Mouse (Mus musculus): ENCODE data around the gene Jag2. TPM values are rescaled to one million over a fixed set of nuclear protein-coding genes. Genes with fewer than 3 reads are reported as not detected.

The Jag2 gene
- polyA plus RNA-seq, 1 experiment from 2014 or later: 5.9 TPM

- no peak for DNase-seq (ENCODE audit: low spot score)
- Histone ChIP-seq H3K27ac (ENCODE audit: low read depth, low read length) (no peak overlapping the region), H3K27me3 (ENCODE audit: control insufficient read depth, insufficient read depth, low read length) (no peaks in the 10 kb centered on the region), H3K4me2 (ENCODE audit: low read depth) (no peak overlapping the region), H3K4me3 (ENCODE audit: low read depth, low read length) (no peak overlapping the region), H3K36me3 (ENCODE audit: control insufficient read depth, insufficient read depth, low read length) (peaks cover 48% of the 10 kb centered on the region), H3K9me3 (ENCODE audit: control insufficient read depth, low read length) (no peaks in the 10 kb centered on the region), H3K9ac (ENCODE audit: low read length) (no peak overlapping the region), H3K4me1 (ENCODE audit: control insufficient read depth, insufficient read depth, low read length) (no peaks in the 10 kb centered on the region)
- no peak for ATAC-seq (ENCODE audit: insufficient read depth, low FRiP score, low TSS enrichment)
- WGBS: 89% methylated on average over 7 of the region's 7 CpGs
These were observed 31.9 kb upstream of the Jag2 start for GRCm38 (mm10) chr12:112961428-112961827.

- H3K4me2 ChIP-seq (ENCODE audit: low read depth): no peak overlapping the region
- 92% methylated on average over 8 of the region's 8 CpGs for WGBS
- no peaks in the 10 kb centered on the region for H3K4me1 ChIP-seq (ENCODE audit: control insufficient read depth, insufficient read depth, low read length)
- no peak overlapping the region for H3K9ac ChIP-seq (ENCODE audit: low read length)
- H3K36me3 ChIP-seq (ENCODE audit: control insufficient read depth, insufficient read depth, low read length): peaks cover 38% of the 10 kb centered on the region
- no peaks in the 10 kb centered on the region for H3K27me3 ChIP-seq (ENCODE audit: control insufficient read depth, insufficient read depth, low read length)
- DNase-seq (ENCODE audit: low spot score) (no peak), ATAC-seq (ENCODE audit: insufficient read depth, low FRiP score, low TSS enrichment) (no peak)
- no peak overlapping the region for H3K27ac ChIP-seq (ENCODE audit: low read depth, low read length)
- H3K9me3 ChIP-seq (ENCODE audit: control insufficient read depth, low read length): no peaks in the 10 kb centered on the region
- no peak overlapping the region for H3K4me3 ChIP-seq (ENCODE audit: low read depth, low read length)
These were observed 29.8 kb upstream of the Jag2 start for GRCm38 (mm10) chr12:112959421-112959820.

GRCm38 (mm10) chr12:112958303-112958702 is 28.7 kb upstream of the Jag2 start:
- no peaks in the 10 kb centered on the region for H3K4me1 ChIP-seq (ENCODE audit: control insufficient read depth, insufficient read depth, low read length)
- H3K9ac ChIP-seq (ENCODE audit: low read length): no peak overlapping the region
- peaks cover 31% of the 10 kb centered on the region for H3K36me3 ChIP-seq (ENCODE audit: control insufficient read depth, insufficient read depth, low read length)
- 35% methylated on average over 4 of the region's 4 CpGs for WGBS
- H3K27ac ChIP-seq (ENCODE audit: low read depth, low read length): no peak overlapping the region
- H3K9me3 ChIP-seq (ENCODE audit: control insufficient read depth, low read length): no peaks in the 10 kb centered on the region
- DNase-seq (ENCODE audit: low spot score) (no peak), ATAC-seq (ENCODE audit: insufficient read depth, low FRiP score, low TSS enrichment) (0 out of 2 replicates have a peak, but pooled peaks have one; percentile 36)
- no peak overlapping the region for H3K4me2 ChIP-seq (ENCODE audit: low read depth)
- H3K27me3 ChIP-seq (ENCODE audit: control insufficient read depth, insufficient read depth, low read length): no peaks in the 10 kb centered on the region
- no peak overlapping the region for H3K4me3 ChIP-seq (ENCODE audit: low read depth, low read length)

- Histone ChIP-seq H3K9me3 (ENCODE audit: control insufficient read depth, low read length) (no peaks in the 10 kb centered on the region), H3K9ac (ENCODE audit: low read length) (no peak overlapping the region), H3K27ac (ENCODE audit: low read depth, low read length) (no peak overlapping the region), H3K36me3 (ENCODE audit: control insufficient read depth, insufficient read depth, low read length) (peaks cover 11% of the 10 kb centered on the region), H3K27me3 (ENCODE audit: control insufficient read depth, insufficient read depth, low read length) (no peaks in the 10 kb centered on the region), H3K4me3 (ENCODE audit: low read depth, low read length) (no peak overlapping the region), H3K4me1 (ENCODE audit: control insufficient read depth, insufficient read depth, low read length) (peaks cover 3% of the 10 kb centered on the region; the same call in 1 of the 2 replicates), H3K4me2 (ENCODE audit: low read depth) (no peak overlapping the region)
- WGBS: 36% methylated on average over 4 of the region's 4 CpGs
- ATAC-seq (ENCODE audit: insufficient read depth, low FRiP score, low TSS enrichment) (peak; percentile 49; the same call in 1 of the 2 replicates), DNase-seq (ENCODE audit: low spot score) (peak; percentile 68)
These were observed 26.2 kb upstream of the Jag2 start for GRCm38 (mm10) chr12:112955800-112956199.

- H3K9ac ChIP-seq (ENCODE audit: low read length): no peak overlapping the region
- peaks cover 8% of the 10 kb centered on the region for H3K4me1 ChIP-seq (ENCODE audit: control insufficient read depth, insufficient read depth, low read length)
- no peaks in the 10 kb centered on the region for H3K27me3 ChIP-seq (ENCODE audit: control insufficient read depth, insufficient read depth, low read length)
- DNase-seq (ENCODE audit: low spot score) (no peak), ATAC-seq (ENCODE audit: insufficient read depth, low FRiP score, low TSS enrichment) (no peak)
- no peak overlapping the region for H3K4me3 ChIP-seq (ENCODE audit: low read depth, low read length)
- no peaks in the 10 kb centered on the region for H3K9me3 ChIP-seq (ENCODE audit: control insufficient read depth, low read length)
- H3K27ac ChIP-seq (ENCODE audit: low read depth, low read length): no peak overlapping the region
- 74% methylated on average over 3 of the region's 3 CpGs for whole genome bisulfite sequencing
- H3K4me2 ChIP-seq (ENCODE audit: low read depth): no peak overlapping the region
- H3K36me3 ChIP-seq (ENCODE audit: control insufficient read depth, insufficient read depth, low read length): no peaks in the 10 kb centered on the region
These were observed 23.5 kb upstream of the Jag2 start for GRCm38 (mm10) chr12:112952926-112953565.

- Histone ChIP-seq H3K4me1 (ENCODE audit: control insufficient read depth, insufficient read depth, low read length) (peaks cover 8% of the 10 kb centered on the region), H3K36me3 (ENCODE audit: control insufficient read depth, insufficient read depth, low read length) (no peaks in the 10 kb centered on the region), H3K9me3 (ENCODE audit: control insufficient read depth, low read length) (no peaks in the 10 kb centered on the region), H3K4me3 (ENCODE audit: low read depth, low read length) (no peak overlapping the region), H3K9ac (ENCODE audit: low read length) (no peak overlapping the region), H3K4me2 (ENCODE audit: low read depth) (no peak overlapping the region), H3K27ac (ENCODE audit: low read depth, low read length) (no peak overlapping the region), H3K27me3 (ENCODE audit: control insufficient read depth, insufficient read depth, low read length) (no peaks in the 10 kb centered on the region)
- ATAC-seq (ENCODE audit: insufficient read depth, low FRiP score, low TSS enrichment): no peak
- 71% methylated on average over 8 of the region's 8 CpGs for WGBS
- no peak for DNase-seq (ENCODE audit: low spot score)
These were observed 22.9 kb upstream of the Jag2 start for GRCm38 (mm10) chr12:112952433-112952832.

GRCm38 (mm10) chr12:112951150-112951842 is 21.7 kb upstream of the Jag2 start:
- Histone ChIP-seq H3K36me3 (ENCODE audit: control insufficient read depth, insufficient read depth, low read length) (no peaks in the 10 kb centered on the region), H3K4me1 (ENCODE audit: control insufficient read depth, insufficient read depth, low read length) (peaks cover 8% of the 10 kb centered on the region), H3K4me2 (ENCODE audit: low read depth) (peak overlapping the region; percentile 81), H3K9ac (ENCODE audit: low read length) (peak overlapping the region; percentile 79; the same call in 1 of the 2 replicates), H3K9me3 (ENCODE audit: control insufficient read depth, low read length) (no peaks in the 10 kb centered on the region), H3K27me3 (ENCODE audit: control insufficient read depth, insufficient read depth, low read length) (no peaks in the 10 kb centered on the region), H3K4me3 (ENCODE audit: low read depth, low read length) (peak overlapping the region; percentile 52; the same call in 1 of the 2 replicates), H3K27ac (ENCODE audit: low read depth, low read length) (peak overlapping the region; percentile 80)
- no peak for ATAC-seq (ENCODE audit: insufficient read depth, low FRiP score, low TSS enrichment)
- DNase-seq (ENCODE audit: low spot score): no peak
- WGBS: 27% methylated on average over 7 of the region's 7 CpGs

GRCm38 (mm10) chr12:112950761-112951129 is 21.2 kb upstream of the Jag2 start:
- H3K4me3 ChIP-seq (ENCODE audit: low read depth, low read length): peak overlapping the region; percentile 52
- no peaks in the 10 kb centered on the region for H3K36me3 ChIP-seq (ENCODE audit: control insufficient read depth, insufficient read depth, low read length)
- peak overlapping the region; percentile 81 for H3K4me2 ChIP-seq (ENCODE audit: low read depth)
- no peaks in the 10 kb centered on the region for H3K9me3 ChIP-seq (ENCODE audit: control insufficient read depth, low read length)
- peak overlapping the region; percentile 80 for H3K27ac ChIP-seq (ENCODE audit: low read depth, low read length)
- ATAC-seq (ENCODE audit: insufficient read depth, low FRiP score, low TSS enrichment) (peak; percentile 20), DNase-seq (ENCODE audit: low spot score) (no peak)
- WGBS: 8% methylated on average over 6 of the region's 6 CpGs
- H3K27me3 ChIP-seq (ENCODE audit: control insufficient read depth, insufficient read depth, low read length): no peaks in the 10 kb centered on the region
- peak overlapping the region; percentile 79 for H3K9ac ChIP-seq (ENCODE audit: low read length)
- peaks cover 8% of the 10 kb centered on the region for H3K4me1 ChIP-seq (ENCODE audit: control insufficient read depth, insufficient read depth, low read length)

Data from neural tube, embryonic 11.5 days (tissue).